Mouse (Mus musculus) heart, postnatal 0 days (tissue): ENCODE measurements around the gene Trappc3. TPM values are rescaled to one million over a fixed set of nuclear protein-coding genes. Genes with fewer than 3 reads are reported as not detected.

ENCODE experiments used
- ATAC-seq: fragments of 200-750 bp; cut with Nextera tagmentation; 2 replicates; pipeline ENCODE4 v1.8.0; 2017; ENCODE audit warnings: low read depth, moderate number of reproducible peaks, moderate library complexity; ENCODE audit not compliant: insufficient read depth
- DNase-seq: peaks from one replicate; pipeline ENCODE4 v3.0.0-alpha.2; 2016; ENCODE audit warnings: low spot score
- H3K27ac ChIP-seq: fragments of 300-500 bp; sonication (generic); 2 replicates; pipeline ENCODE4 v1.5.1; 2014; ENCODE audit warnings: low read depth, mild to moderate bottlenecking
- H3K27me3 ChIP-seq: fragments of 300-500 bp; sonication (generic); 2 replicates; pipeline ENCODE4 v1.6.1; 2014; ENCODE audit warnings: low read length, mixed read lengths; ENCODE audit not compliant: control insufficient read depth, insufficient read depth
- H3K36me3 ChIP-seq: fragments of 300-500 bp; sonication (generic); replicated peaks from 2 replicates; pipeline ENCODE4 v1.6.1; 2014; ENCODE audit warnings: low read length, mixed read lengths; ENCODE audit not compliant: control insufficient read depth, insufficient read depth
- H3K4me1 ChIP-seq: fragments of 300-500 bp; sonication (generic); 2 replicates; pipeline ENCODE4 v1.6.1; 2014; ENCODE audit warnings: antibody characterized with exemption; ENCODE audit not compliant: control insufficient read depth, insufficient read depth
- H3K4me2 ChIP-seq: fragments of 300-500 bp; sonication (generic); 2 replicates; pipeline ENCODE4 v1.6.1; 2014; ENCODE audit warnings: low read depth, mild to moderate bottlenecking, low read length, moderate library complexity
- H3K4me3 ChIP-seq: fragments of 300-500 bp; sonication (generic); 2 replicates; pipeline ENCODE4 v1.5.1; 2014; ENCODE audit warnings: low read depth, low read length
- H3K9ac ChIP-seq: fragments of 300-500 bp; sonication (generic); replicated peaks from 2 replicates; pipeline ENCODE4 v1.6.1; 2014; ENCODE audit warnings: low read depth, low read length, mixed read lengths
- H3K9me3 ChIP-seq: fragments of 300-500 bp; sonication (generic); replicated peaks from 2 replicates; pipeline ENCODE4 v1.6.1; 2016; ENCODE audit warnings: low read length; ENCODE audit not compliant: control insufficient read depth
- CTCF ChIP-seq: IDR thresholded peaks from 2 replicates; pipeline ENCODE4 v1.5.1; 2016; ENCODE audit warnings: antibody characterized with exemption, control low read depth, low read depth
- EP300 ChIP-seq: IDR thresholded peaks from 2 replicates; pipeline ENCODE4 v1.6.1; 2016; ENCODE audit warnings: antibody characterized with exemption, low read depth
- WGBS: fragments of 180-500 bp; shearing (Covaris S2); extraction: QIAGEN DNeasy Blood & Tissue Kit; methylation state at CpG from one replicate; pipeline ENCODE4 v1.1.7; 2014; 5-methylcytosine and 5-hydroxymethylcytosine counted together
- polyA plus RNA-seq: library from polyadenylated mRNA; unstranded; fragments of >200 nt; fragmentation: Nextera tagmentation; extraction: Ambion mirVana; gene quantifications from 2 replicates; pipeline ENCODE4 v1.2.1, GENCODE M21; 2015
- total RNA-seq: library from RNA; depleted of rRNA; stranded (reverse); fragments of >200 nt; gene quantifications from 2 replicates; pipeline ENCODE4 v1.2.3, GENCODE M21; 2014; ENCODE audit warnings: low replicate concordance

Trappc3 gene
- total and polyA plus RNA-seq, 2 experiments from 2014 or later = 46.4 to 86.7 TPM

DNA sequence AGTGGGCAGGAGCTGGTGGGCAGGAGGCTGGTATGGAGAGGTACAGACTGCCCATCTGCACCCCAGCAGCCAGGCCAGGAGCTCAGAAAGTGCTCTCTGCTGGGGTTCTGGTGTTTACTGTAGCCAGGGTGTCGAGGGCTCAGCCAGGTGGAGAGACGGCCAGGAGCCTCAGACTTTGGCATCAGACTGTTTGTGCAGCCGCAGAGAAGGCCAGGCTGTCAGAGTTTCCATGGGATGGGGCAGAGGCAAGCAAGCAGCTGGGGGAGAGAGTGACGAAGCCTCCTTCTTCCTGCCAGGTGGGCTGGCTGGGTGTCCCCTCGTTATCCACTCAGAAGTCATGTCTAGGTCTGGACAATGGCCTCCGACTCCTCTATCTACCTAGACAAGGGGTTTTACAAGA, 33.0 kb downstream of the Trappc3 start:
- H3K4me1 ChIP-seq = peaks cover 5% of the 10 kb centered on the region; the same call in 1 of the 2 replicates
- 78% methylated on average over 6 of the region's 6 CpGs for WGBS
- no peaks in the 10 kb centered on the region for H3K36me3 ChIP-seq
- H3K9ac ChIP-seq = no peak overlapping the region
- H3K27ac ChIP-seq = no peak overlapping the region
- H3K4me2 ChIP-seq = no peak overlapping the region
- H3K27me3 ChIP-seq = peaks cover 37% of the 10 kb centered on the region
- TF ChIP-seq EP300 = no peak
- no peak for TF ChIP-seq CTCF
- H3K9me3 ChIP-seq = no peaks in the 10 kb centered on the region
- no peak for ATAC-seq
- DNase-seq = no peak
- no peak overlapping the region for H3K4me3 ChIP-seq

DNA sequence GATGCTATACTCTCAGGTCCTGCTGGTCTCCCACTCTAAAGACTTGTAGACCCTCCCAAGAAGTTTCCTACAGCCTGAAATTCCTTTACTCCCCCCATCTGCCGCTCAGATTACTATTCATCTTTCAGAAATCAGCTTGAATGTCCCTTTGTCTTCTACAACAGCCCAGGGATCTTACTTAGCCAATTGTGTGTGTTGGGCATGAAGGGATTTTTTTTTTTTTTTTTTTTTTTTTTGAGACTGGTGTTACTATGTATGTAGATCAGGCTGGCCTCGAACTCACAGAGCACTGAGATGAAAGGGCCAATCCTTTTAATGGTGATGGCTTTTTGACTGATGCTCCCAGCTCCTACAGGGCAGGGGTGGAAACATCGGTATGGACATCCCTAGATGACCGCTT, 33.8 kb downstream of the Trappc3 start:
- WGBS = 54% methylated on average over 4 of the region's 4 CpGs
- TF ChIP-seq EP300 (no peak), CTCF (no peak)
- H3K9me3 ChIP-seq = no peaks in the 10 kb centered on the region
- H3K27ac ChIP-seq = no peak overlapping the region
- ATAC-seq (no peak), DNase-seq (no peak)
- no peaks in the 10 kb centered on the region for H3K36me3 ChIP-seq
- H3K4me2 ChIP-seq = no peak overlapping the region
- H3K27me3 ChIP-seq = peaks cover 44% of the 10 kb centered on the region
- no peak overlapping the region for H3K4me3 ChIP-seq
- H3K9ac ChIP-seq = no peak overlapping the region
- peaks cover 5% of the 10 kb centered on the region for H3K4me1 ChIP-seq

DNA sequence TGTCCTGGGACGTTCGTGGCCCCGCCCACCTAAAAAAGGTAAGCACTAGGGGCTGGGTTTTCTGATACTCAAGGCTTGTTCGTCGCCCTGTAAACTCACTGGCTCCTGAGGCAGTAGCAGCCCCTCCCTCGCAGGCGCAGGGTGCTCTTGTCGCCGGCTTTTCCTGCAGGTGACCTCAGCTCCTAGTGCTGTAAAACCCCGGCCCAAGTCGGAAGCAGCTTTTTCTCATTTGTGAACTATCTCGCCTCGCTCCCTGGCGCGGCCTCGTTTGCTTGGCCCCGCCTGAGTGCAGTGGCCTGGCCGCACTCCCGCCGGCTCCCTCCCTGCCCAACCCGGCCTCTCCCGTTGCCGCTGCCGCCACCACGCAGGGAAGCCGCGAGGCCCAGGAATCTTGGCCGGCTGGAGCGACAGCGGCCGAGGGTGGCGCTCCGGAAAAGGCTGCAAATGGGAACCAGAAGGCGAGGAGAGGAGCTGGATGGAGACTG, 34.5 kb downstream of the Trappc3 start:
- Histone ChIP-seq H3K4me1 (peaks cover 5% of the 10 kb centered on the region), H3K4me3 (peak overlapping the region; percentile 25), H3K27me3 (peaks cover 47% of the 10 kb centered on the region), H3K4me2 (peak overlapping the region; percentile 65), H3K9ac (peak overlapping the region; percentile 45), H3K27ac (peak overlapping the region; percentile 13; the same call in 1 of the 2 replicates), H3K36me3 (no peaks in the 10 kb centered on the region), H3K9me3 (no peaks in the 10 kb centered on the region)
- WGBS = under 1% methylated on average over 34 of the region's 34 CpGs
- peak; percentile 56; the same call in 1 of the 2 replicates for ATAC-seq
- TF ChIP-seq CTCF (peak; percentile 26; the same call in 1 of the 2 replicates), EP300 (no peak)
- peak; percentile 53 for DNase-seq

DNA sequence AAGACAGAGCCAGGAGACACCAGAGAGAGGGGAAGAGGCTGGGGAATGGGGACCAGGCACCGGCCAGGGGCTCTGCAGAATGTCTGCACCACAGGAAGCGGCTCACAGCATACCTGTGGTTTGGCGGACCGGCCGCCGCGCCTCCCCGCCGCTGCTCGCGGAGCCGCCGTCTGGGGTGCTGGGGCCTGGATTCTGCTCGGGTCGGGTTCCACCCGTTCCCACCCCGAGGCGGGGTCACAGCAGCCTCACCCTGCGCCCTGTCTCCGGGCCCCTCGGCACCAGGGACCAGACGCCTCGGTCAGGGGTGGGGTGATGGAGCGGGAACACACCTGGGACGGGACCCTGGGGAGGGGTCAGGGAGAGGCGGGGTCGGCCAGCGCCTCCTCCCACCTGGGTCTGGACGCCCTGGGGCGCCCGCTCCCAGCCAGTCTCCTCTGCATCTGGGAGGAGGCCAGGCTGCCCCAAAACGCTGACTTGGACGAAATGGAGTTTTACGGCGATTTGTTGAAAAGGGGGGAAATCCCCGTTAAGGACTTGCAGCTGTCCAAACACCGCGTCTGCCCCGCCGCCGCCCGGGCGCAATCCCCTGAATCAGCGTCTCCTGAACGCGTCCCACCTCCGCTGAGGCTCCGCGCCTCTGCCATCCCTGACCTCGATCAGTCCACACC, 38.9 kb downstream of the Trappc3 start:
- TF ChIP-seq EP300 (no peak), CTCF (no peak)
- H3K9ac ChIP-seq = no peak overlapping the region
- no peak for ATAC-seq
- H3K27me3 ChIP-seq = peaks cover 54% of the 10 kb centered on the region
- no peaks in the 10 kb centered on the region for H3K36me3 ChIP-seq
- H3K4me1 ChIP-seq = peaks cover 5% of the 10 kb centered on the region
- no peak for DNase-seq
- H3K9me3 ChIP-seq = no peaks in the 10 kb centered on the region
- H3K27ac ChIP-seq = no peak overlapping the region
- peak overlapping the region; percentile 49 for H3K4me2 ChIP-seq
- WGBS = under 1% methylated on average over 37 of the region's 50 CpGs
- H3K4me3 ChIP-seq = peak overlapping the region; percentile 30

DNA sequence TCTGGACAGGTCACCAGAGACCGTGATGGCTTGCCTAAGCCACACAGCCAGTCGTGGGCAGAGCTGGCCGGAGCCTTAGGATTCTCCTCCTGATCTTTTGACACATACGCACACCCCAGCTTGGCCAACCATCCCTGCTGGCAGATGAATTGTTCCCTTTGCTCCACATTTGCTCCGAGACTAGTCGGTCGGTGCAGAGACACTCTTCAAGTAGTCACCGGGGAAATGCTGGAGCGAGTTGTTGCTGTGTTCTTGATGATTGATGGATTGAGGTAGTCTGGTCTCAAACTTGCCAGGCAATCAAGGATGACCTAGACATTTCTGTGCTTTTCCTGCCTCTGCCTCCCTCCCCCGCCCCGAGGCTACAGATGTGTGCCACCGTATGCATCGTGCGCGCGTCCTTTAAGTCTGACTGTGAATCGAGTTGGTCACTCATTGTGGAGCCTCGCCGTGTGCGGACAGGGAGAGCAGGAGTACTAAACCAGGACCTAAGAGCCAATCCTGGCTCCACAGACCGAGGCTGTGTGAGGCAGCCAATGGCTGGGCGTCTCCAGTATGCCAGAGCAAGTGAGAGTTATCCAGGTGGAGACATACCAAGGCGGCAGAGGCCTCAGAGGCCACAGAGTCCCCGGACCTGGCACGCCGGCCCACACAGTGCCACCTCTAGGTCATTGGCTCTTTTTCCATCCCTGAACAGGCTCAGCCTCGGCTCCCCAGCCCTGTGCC, 39.6 kb downstream of the Trappc3 start:
- DNase-seq (no peak), ATAC-seq (no peak)
- Histone ChIP-seq H3K27me3 (peaks cover 51% of the 10 kb centered on the region), H3K4me1 (peaks cover 5% of the 10 kb centered on the region), H3K9ac (no peak overlapping the region), H3K4me2 (peak overlapping the region; percentile 49), H3K4me3 (peak overlapping the region; percentile 30), H3K9me3 (no peaks in the 10 kb centered on the region), H3K27ac (no peak overlapping the region), H3K36me3 (no peaks in the 10 kb centered on the region)
- no peak for TF ChIP-seq CTCF
- TF ChIP-seq EP300 = no peak
- WGBS = 12% methylated on average over 27 of the region's 27 CpGs
